Mouse (Mus musculus) left cerebral cortex, adult 6 months (tissue): ENCODE results near the gene Paics. TPM values are rescaled to one million over a fixed set of nuclear protein-coding genes. Genes with fewer than 3 reads are reported as not detected.

Experiments used
- long read RNA-seq, 2 experiments: library from polyadenylated mRNA; unstranded; transcript quantifications; one replicate each; pipeline ENCODE4 v2.0.0; 2019 to 2020
- polyA plus RNA-seq: library from polyadenylated mRNA; unstranded; fragments of <200 nt; fragmentation: Nextera tagmentation; gene quantifications from 2 replicates; pipeline ENCODE4 v1.2.3, GENCODE M21; 2021

The Paics gene
- 125 and 160 TPM in 2 replicates for polyA plus RNA-seq
- long read RNA-seq, experiment 1, transcript Paics-201 (9 exons, 2,482 nt), result major isoform, 773 of 902 reads
- long read RNA-seq, experiment 1, transcript Paics-203 (10 exons, 2,345 nt), result minor isoform, 40 of 902 reads
- long read RNA-seq, experiment 1, transcript Paics-202 (10 exons, 1,862 nt), result minor isoform, 19 of 902 reads
- long read RNA-seq, experiment 1, partial matches to known transcripts, result 17 of 902 reads
- long read RNA-seq, experiment 1, other reads (novel, unspliced or antisense), result 50 of 902 reads
- long read RNA-seq, experiment 2, transcript Paics-203 (10 exons, 2,345 nt), result minor isoform, 5 of 251 reads
- long read RNA-seq, experiment 2, transcript Paics-201 (9 exons, 2,482 nt), result major isoform, 186 of 251 reads
- long read RNA-seq, experiment 2, partial matches to known transcripts, result 37 of 251 reads
- long read RNA-seq, experiment 2, other reads (novel, unspliced or antisense), result 17 of 251 reads

GRCm38 (mm10) chr5:76951106-76952027 lies at the start of gene Paics, which contains the start of gene Ppat:
Gene Paics (plus strand): TSS chr5:76951307.
Gene Ppat (minus strand): TSS chr5:76951578.

GRCm38 (mm10) chr5:76905405-76906154 lies 45.5 kb upstream of the Paics start, which contains the start of gene Aasdh:
Gene Aasdh (minus strand): TSS chr5:76905514.

DNA sequence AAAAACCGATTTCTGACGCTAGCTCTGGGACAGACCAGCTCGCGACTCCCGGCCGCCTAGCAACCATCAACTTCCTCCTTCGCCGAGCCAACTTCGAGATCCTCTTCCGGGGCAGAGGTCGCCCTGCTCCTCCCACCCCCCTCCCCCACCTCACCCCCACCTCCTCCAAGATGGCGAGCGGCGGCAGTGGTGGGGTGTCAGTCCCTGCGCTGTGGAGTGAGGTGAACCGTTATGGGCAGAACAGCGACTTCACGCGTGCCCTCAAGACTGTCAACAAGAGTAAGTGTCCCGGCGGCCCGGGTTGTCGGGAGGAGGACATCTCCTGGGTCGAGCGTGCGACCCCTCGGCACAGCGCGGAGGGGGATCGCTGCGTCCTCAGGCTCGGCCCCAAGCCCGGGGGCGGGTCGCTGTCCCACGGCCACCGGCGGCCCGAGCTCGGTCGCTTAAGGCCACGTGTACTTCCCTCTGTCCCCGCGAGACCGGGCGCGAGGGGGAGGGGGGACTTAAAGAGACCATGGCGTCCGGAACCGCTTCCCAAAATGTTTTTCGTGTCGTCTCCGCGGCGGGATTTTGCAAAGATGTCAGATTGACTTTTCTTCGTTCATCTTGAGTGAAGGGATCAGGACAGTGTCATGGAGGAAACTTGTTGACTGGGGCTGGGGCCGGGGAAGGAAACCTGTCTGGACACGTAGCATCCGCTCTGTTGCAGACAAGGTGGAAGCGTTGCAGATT lies 23.6 kb downstream of the Paics start, which contains the start of gene Srp72:
Srp72 (plus strand) TSS at position 130 of the 732 bp plus-strand sequence.

GRCm38 (mm10) chr5:77004051-77004821 lies 53.1 kb downstream of the Paics start, which contains the start of gene Arl9:
Gene Arl9 (plus strand): TSS chr5:77004055.

GRCm38 (mm10) chr5:77015544-77016482 lies 64.7 kb downstream of the Paics start, which contains the start of gene Thegl:
Gene Thegl (plus strand): TSS chr5:77016023.

Other genes starting within 250 kb of the Paics start
- gene Aasdh, start 45.8 kb upstream of the Paics start, polyA plus RNA-seq, result 6.3 and 9.8 TPM in 2 replicates
- 6.5 and 9.3 TPM in 2 replicates for gene Ppat, start 271 bp downstream of the Paics start, polyA plus RNA-seq
- gene Srp72, start 23.4 kb downstream of the Paics start, polyA plus RNA-seq, result 20.3 and 30.9 TPM in 2 replicates
- gene Arl9, start 52.7 kb downstream of the Paics start, polyA plus RNA-seq, result not detected in 2 replicates
- gene Thegl, start 64.7 kb downstream of the Paics start, polyA plus RNA-seq, result 0.42 and 0.75 TPM in 2 replicates
- gene Hopx, start 163.8 kb downstream of the Paics start, polyA plus RNA-seq, result 16.7 and 22.3 TPM in 2 replicates